Mouse (Mus musculus) gastrocnemius, postnatal 4 days (tissue): ENCODE measurements around the gene Pnlip. TPM values are rescaled to one million over a fixed set of nuclear protein-coding genes. Genes with fewer than 3 reads are reported as not detected.

Source experiments
- DNase-seq, 2 experiments: peaks; one replicate each; pipeline ENCODE4 v3.0.0; 2021 to 2022; ENCODE audit warnings: low spot score in 2 of 2, mixed read lengths in 2 of 2
- total RNA-seq, 2 experiments: library from RNA; stranded (reverse); gene quantifications; 2 replicates each; pipeline ENCODE4 v1.2.3; 2021

Gene Pnlip
- total RNA-seq, 2 experiments from 2014 or later: not detected

DNA sequence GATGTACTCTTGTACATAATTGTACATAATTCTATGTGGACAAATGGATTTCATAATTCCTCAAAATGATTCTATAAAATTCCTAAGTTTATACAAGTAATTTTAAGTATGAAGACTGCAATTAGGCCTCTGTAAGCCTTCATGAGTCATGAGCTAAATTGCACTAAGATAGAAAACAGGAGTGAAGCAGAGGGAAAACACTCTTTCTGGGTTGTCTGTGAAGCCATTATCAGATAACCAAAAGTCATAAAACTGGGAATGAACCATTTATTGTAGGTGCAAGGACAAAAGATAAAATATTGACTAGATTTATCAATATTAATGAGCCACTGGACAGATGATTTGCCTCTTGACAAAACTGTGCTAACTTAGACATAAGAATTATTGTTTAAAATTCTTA lies 68.1 kb downstream of the Pnlip start:
- no peak for DNase-seq

DNA sequence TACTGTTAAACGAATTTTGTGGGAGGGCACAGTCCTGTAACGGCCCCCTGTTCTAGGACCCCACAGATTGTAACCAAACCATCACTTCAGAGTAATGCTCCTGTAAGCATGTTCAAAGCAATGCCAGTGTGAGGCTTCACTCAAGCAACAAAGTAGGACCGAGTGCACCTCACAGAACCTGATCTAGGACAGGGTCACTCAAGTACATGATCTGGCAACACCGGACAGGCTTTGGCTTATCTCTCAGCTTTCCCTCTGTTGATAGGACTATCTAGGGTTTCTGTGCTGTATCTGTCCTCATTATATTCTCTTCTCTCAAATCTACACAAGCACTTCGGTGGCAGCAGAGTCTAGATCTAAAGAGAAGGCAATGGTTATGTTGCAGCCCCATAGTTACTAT lies 74.3 kb downstream of the Pnlip start:
- DNase-seq: no peak

DNA sequence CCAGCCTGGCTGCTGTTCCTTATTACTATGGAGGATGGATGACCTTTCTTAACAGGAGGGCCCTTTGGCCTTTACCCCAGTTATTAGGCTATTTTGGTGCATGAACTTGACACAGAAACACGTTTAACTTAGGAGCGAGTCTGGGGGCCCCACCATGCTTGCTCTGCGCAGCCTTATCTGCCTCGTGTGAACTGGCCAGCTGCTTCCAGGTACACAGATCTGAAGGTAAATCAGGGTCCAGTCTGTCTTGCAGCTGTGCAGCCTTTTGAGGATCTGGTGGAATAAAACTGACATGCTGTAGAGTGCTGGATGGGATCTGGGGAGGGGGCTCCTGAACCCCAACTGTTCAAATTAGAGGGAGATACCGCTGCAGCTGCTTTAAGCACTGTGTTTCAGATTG lies 75.5 kb downstream of the Pnlip start:
- no peak for DNase-seq

DNA sequence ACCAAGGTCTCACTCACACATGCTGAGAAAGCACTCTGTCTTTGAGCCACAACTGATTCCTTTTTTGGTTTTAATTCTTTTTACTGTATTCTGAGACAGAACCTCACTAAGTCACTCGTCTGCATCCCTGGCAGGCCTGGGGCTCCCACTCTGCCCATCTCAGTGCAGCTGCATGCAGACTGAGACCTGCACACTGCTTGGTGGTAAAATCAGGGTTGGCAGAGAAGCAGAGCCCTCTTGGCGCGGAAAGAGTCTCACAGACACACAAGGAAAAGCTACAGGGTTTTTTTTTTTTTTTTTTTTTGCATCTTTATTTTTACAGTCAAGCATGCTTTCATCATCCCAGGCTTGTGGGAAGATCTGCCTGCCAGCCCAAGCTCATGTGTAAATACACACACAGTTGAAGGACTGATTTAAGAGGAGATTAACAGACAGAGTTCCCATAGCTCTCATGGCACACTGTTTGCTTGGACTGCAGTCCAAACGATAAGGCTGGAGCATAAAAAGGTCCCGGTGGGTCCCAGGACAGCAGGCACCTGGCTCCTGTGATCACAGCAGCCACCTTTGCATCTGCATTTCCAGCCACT lies 76.2 kb downstream of the Pnlip start, which contains the start of gene Pnliprp1:
TSS of gene Pnliprp1 (plus strand) at position 443 of the 587 bp plus-strand sequence.
- no peak for DNase-seq

Other genes with a start within 250 kb of the Pnlip start
- 10 to 100 TPM; 12.5 to 13.9 TPM for gene Gfra1, start 196.6 kb upstream of the Pnlip start, total RNA-seq
- gene Ccdc172, start 140.5 kb upstream of the Pnlip start, total RNA-seq: not detected
- gene Pnliprp1, start 76.4 kb downstream of the Pnlip start, total RNA-seq: not detected
- not detected for gene Pnliprp2, start 107.2 kb downstream of the Pnlip start, total RNA-seq
- not detected for gene 1700019N19Rik, start 142.0 kb downstream of the Pnlip start, total RNA-seq